Mouse (Mus musculus) stomach, postnatal 0 days (tissue): ENCODE data around the gene Lins1.

Experiments
- CTCF ChIP-seq: IDR thresholded peaks from 2 replicates; pipeline ENCODE4 v1.5.1; 2016; ENCODE audit warnings: antibody characterized with exemption, low read depth, mild to moderate bottlenecking, moderate library complexity
- EP300 ChIP-seq: optimal IDR thresholded peaks from 2 replicates; pipeline ENCODE3; 2016; ENCODE audit warnings: antibody characterized with exemption

DNA sequence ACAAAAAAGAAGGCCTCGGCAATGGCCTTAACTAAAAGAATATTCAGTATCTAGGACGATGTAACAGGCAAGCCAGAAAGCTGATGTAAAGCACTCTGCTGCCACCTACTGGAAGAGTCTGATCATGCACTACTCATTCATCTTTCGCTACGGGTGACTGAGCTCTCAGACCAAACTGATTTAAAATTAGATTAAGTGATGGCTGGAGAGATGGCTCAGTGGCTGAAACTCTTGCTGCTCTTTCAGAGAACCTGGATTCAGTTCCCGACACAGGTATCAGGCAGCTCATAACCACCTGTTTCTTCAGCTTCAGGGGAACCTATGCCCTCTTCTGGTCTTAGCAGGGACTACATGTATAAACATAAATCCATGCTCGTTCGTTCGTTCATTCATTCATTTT is 28.1 kb upstream of the Lins1 start:
- TF ChIP-seq EP300 (no peak), CTCF (peak; percentile 95)
